Comparison of ENCODE assay signal across 11 mouse cellular contexts in the genomic region with DNA sequence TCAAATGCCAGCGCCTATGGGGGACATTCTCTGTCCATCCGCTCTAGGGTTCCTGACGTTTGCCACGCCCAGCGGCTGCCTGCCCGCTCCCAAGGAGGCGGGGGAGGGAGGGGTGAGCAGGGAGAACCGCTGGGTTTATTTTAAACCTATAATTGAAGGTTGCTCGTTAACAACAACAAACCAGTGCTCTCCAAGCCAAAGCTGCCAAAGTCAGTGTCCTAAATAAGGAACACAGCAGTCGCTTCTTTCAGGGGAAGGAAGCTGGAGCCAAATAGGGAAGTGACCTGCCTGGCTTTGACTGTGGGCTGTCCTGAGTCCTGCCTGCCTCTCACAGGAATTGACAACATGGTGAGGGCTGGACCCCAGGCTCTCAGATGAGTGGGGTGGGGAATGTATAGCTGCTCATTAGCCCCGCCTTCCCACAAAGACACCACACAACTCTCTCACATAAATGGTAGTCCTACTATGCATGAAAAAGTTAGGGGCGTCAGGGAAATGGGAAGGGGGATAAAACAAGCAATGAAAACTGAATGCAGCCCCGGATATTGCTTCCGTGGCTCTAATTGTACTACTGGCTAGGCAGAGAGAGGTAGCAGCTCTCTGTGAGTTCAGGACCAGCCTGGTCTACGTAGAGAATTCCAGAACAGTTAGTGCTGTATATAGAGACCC. TPM values are rescaled to one million over a fixed set of nuclear protein-coding genes. Genes with fewer than 3 reads are reported as not detected.
A peak's percentile ranks its signal among the peaks of the same experiment; 100 is the strongest.
DNase-seq lines count a peak whose midpoint lies in the region; ATAC-seq and TF ChIP-seq lines count a peak whose summit lies in the region.
"Had no signal": no experiment of that assay in that cellular context is flagged by ENCODE, and none has a peak within 500 bp of the region (broad histone marks: within the 10 kb centered on the region; RNA-seq: fewer than 3 reads in every experiment).

No protein-coding gene starts in this region.

- H3K36me3 ChIP-seq in intestine, embryonic 16.5 days (ENCODE audit: control insufficient read depth, insufficient read depth, low read length), result no peaks in the 10 kb centered on the region
- no peaks in the 10 kb centered on the region for H3K36me3 ChIP-seq in intestine, embryonic 15.5 days
- H3K36me3 ChIP-seq in MEL (ENCODE audit: control insufficient read depth in 1 of 2, insufficient read depth in 2 of 2, low read length in 2 of 2), result peaks cover 0 to 18% of the 10 kb centered on the region in 2 experiments; a peak in 2 of 4 replicates
- H3K36me3 ChIP-seq in heart, embryonic 15.5 days, result no peaks in the 10 kb centered on the region
- H3K36me3 ChIP-seq in midbrain, postnatal 0 days (ENCODE audit: insufficient read depth, low read length), result no peaks in the 10 kb centered on the region

- H3K4me3 ChIP-seq in intestine, embryonic 16.5 days (ENCODE audit: low read length), result no peak overlapping the region
- no peak overlapping the region for H3K4me3 ChIP-seq in intestine, embryonic 15.5 days (replicated peaks)
- peak overlapping the region; percentile 49 to 56 for H3K4me3 ChIP-seq in MEL (ENCODE audit: control insufficient read depth in 1 of 2, insufficient read depth in 1 of 2, low read depth in 2 of 2, low read length in 2 of 2)
- H3K4me3 ChIP-seq in heart, embryonic 15.5 days, result no peak overlapping the region
- H3K4me3 ChIP-seq in midbrain, postnatal 0 days (ENCODE audit: low read depth, low read length), result no peak overlapping the region
- H3K4me3 ChIP-seq: myocyte had no signal

- DNase-seq in MEL (ENCODE audit: low read depth, low spot score), result peak; percentile 90
- no peak for DNase-seq in midbrain, postnatal 0 days (ENCODE audit: low spot score)
- no peak for DNase-seq in spleen, postnatal 14 days (ENCODE audit: low spot score in 2 of 2)
- DNase-seq: adrenal gland, adult 8-10 months; cerebellum, adult 9-11 months had no signal

- H3K4me1 ChIP-seq in intestine, embryonic 16.5 days (ENCODE audit: control insufficient read depth, insufficient read depth, low read length), result peaks cover 8% of the 10 kb centered on the region
- peaks cover 8% of the 10 kb centered on the region; the same call in 1 of the 2 replicates for H3K4me1 ChIP-seq in intestine, embryonic 15.5 days (replicated peaks)
- H3K4me1 ChIP-seq in MEL (ENCODE audit: control insufficient read depth in 1 of 2, insufficient read depth in 2 of 2, low read length in 2 of 2), result peaks cover 15 to 38% of the 10 kb centered on the region in 2 experiments; a peak in 3 of 4 replicates
- peaks cover 13% of the 10 kb centered on the region for H3K4me1 ChIP-seq in heart, embryonic 15.5 days (replicated peaks)
- no peaks in the 10 kb centered on the region for H3K4me1 ChIP-seq in midbrain, postnatal 0 days (ENCODE audit: insufficient read depth, low read length)

- H3K79me2 ChIP-seq in MEL (ENCODE audit: control insufficient read depth, insufficient read depth, low read length, poor library complexity), result no peaks in the 10 kb centered on the region; the same call in 1 of the 2 replicates

- H3K9ac ChIP-seq in intestine, embryonic 16.5 days (ENCODE audit: low read depth, low read length), result no peak overlapping the region
- no peak overlapping the region for H3K9ac ChIP-seq in intestine, embryonic 15.5 days
- peak overlapping the region; percentile 60 for H3K9ac ChIP-seq in MEL (ENCODE audit: control insufficient read depth, low read depth, low read length, poor library complexity, severe bottlenecking)
- no peak overlapping the region for H3K9ac ChIP-seq in heart, embryonic 15.5 days
- H3K9ac ChIP-seq in midbrain, postnatal 0 days (replicated peaks; ENCODE audit: low read length, poor library complexity, severe bottlenecking), result no peak overlapping the region

- TF ChIP-seq CTCF in MEL (IDR thresholded peaks at IDR 0.05 in 2 of 3, conservative IDR thresholded peaks at IDR 0.05 in 1 of 3; ENCODE audit: control insufficient read depth in 1 of 3, insufficient read depth in 1 of 3, low read depth in 2 of 3, low read length in 3 of 3, poor library complexity in 1 of 3, severe bottlenecking in 1 of 3), result no peak
- TF ChIP-seq CTCF in midbrain, postnatal 0 days (IDR thresholded peaks at IDR 0.05), result no peak

- WGBS in intestine, embryonic 16.5 days, result 81% methylated on average over 15 of the region's 15 CpGs
- 78% methylated on average over 15 of the region's 15 CpGs for WGBS in intestine, embryonic 15.5 days
- 73% methylated on average over 15 of the region's 15 CpGs for WGBS in heart, embryonic 15.5 days
- WGBS in midbrain, postnatal 0 days, result 85% methylated on average over 15 of the region's 15 CpGs

- H3K27me3 ChIP-seq in intestine, embryonic 16.5 days (replicated peaks; ENCODE audit: control insufficient read depth, insufficient read depth, low read length), result no peaks in the 10 kb centered on the region
- no peaks in the 10 kb centered on the region for H3K27me3 ChIP-seq in intestine, embryonic 15.5 days (replicated peaks)
- no peaks in the 10 kb centered on the region for H3K27me3 ChIP-seq in MEL (ENCODE audit: control insufficient read depth in 1 of 2, insufficient read depth in 2 of 2, low read length in 2 of 2)
- no peaks in the 10 kb centered on the region for H3K27me3 ChIP-seq in heart, embryonic 15.5 days
- no peaks in the 10 kb centered on the region for H3K27me3 ChIP-seq in midbrain, postnatal 0 days (ENCODE audit: insufficient read depth, low read length)

- H3K4me2 ChIP-seq in intestine, embryonic 16.5 days (ENCODE audit: low read depth, low read length), result no peak overlapping the region
- H3K4me2 ChIP-seq in intestine, embryonic 15.5 days (replicated peaks), result no peak overlapping the region
- H3K4me2 ChIP-seq in heart, embryonic 15.5 days, result no peak overlapping the region
- no peak overlapping the region for H3K4me2 ChIP-seq in midbrain, postnatal 0 days (ENCODE audit: low read depth, low read length, poor library complexity, severe bottlenecking)

- TF ChIP-seq RAD21 in MEL (IDR thresholded peaks at IDR 0.05; ENCODE audit: low read depth, low read length), result no peak

- H3K27ac ChIP-seq in intestine, embryonic 16.5 days (ENCODE audit: low read length), result 0 out of 2 replicates have a peak overlapping the region, but pooled peaks have one; percentile 28
- no peak overlapping the region for H3K27ac ChIP-seq in intestine, embryonic 15.5 days
- H3K27ac ChIP-seq in MEL (ENCODE audit: control insufficient read depth, low read depth, low read length), result peak overlapping the region; percentile 98
- peak overlapping the region; percentile 47 for H3K27ac ChIP-seq in heart, embryonic 15.5 days
- H3K27ac ChIP-seq in midbrain, postnatal 0 days (ENCODE audit: low read depth, low read length), result no peak overlapping the region

- peak in 1 of 2 experiments; percentile 46; a peak in 1 of 4 replicates for TF ChIP-seq EP300 in MEL (IDR thresholded peaks at IDR 0.05; ENCODE audit: low read depth in 1 of 2, low read length in 2 of 2)

- H3K9me3 ChIP-seq in intestine, embryonic 16.5 days (ENCODE audit: control insufficient read depth, low read length), result peaks cover 3% of the 10 kb centered on the region; the same call in 1 of the 2 replicates
- H3K9me3 ChIP-seq in intestine, embryonic 15.5 days, result no peaks in the 10 kb centered on the region
- H3K9me3 ChIP-seq in MEL (replicated peaks; ENCODE audit: insufficient read depth, low read length), result no peaks in the 10 kb centered on the region
- no peaks in the 10 kb centered on the region for H3K9me3 ChIP-seq in heart, embryonic 15.5 days (replicated peaks)
- no peaks in the 10 kb centered on the region for H3K9me3 ChIP-seq in midbrain, postnatal 0 days (ENCODE audit: low read length)

- TF ChIP-seq POLR2A in MEL (IDR thresholded peaks at IDR 0.05; ENCODE audit: control insufficient read depth in 1 of 2, insufficient read depth in 1 of 2, low read depth in 1 of 2, low read length in 2 of 2, poor library complexity in 1 of 2), result no peak; a peak in 1 of 4 replicates

- no peak for ATAC-seq in intestine, embryonic 16.5 days
- ATAC-seq in intestine, embryonic 15.5 days, result no peak
- ATAC-seq in heart, embryonic 15.5 days (replicated peaks; ENCODE audit: insufficient number of reproducible peaks, insufficient read depth, low FRiP score, low read depth), result no peak
- peak; percentile 59 for ATAC-seq in megakaryocyte progenitor cell, adult 5-6 weeks (replicated peaks; ENCODE audit: poor library complexity)
- ATAC-seq in midbrain, postnatal 0 days (ENCODE audit: low FRiP score), result no peak
- ATAC-seq: inflammation-experienced regulatory T-cells, adult 6 months had no signal

TF ChIP-seq in MEL, 35 proteins besides CTCF, POLR2A, EP300 and RAD21 (continues in another document):
- TF ChIP-seq USF1 (IDR thresholded peaks at IDR 0.05; ENCODE audit: low read depth, low read length), result no peak
- 0 out of 2 replicates have a peak, but pooled peaks have one; percentile 23 for TF ChIP-seq CHD1 (IDR thresholded peaks at IDR 0.05; ENCODE audit: low read depth, low read length)
- peak; percentile 92 for TF ChIP-seq ZKSCAN1 (IDR thresholded peaks at IDR 0.05; ENCODE audit: low read depth, low read length)
- peak; percentile 27; the same call in 1 of the 2 replicates for TF ChIP-seq NELFE (IDR thresholded peaks at IDR 0.05; ENCODE audit: low read depth, low read length)
- TF ChIP-seq TCF12 (IDR thresholded peaks at IDR 0.05; ENCODE audit: low read depth, low read length), result peak; percentile 42; the same call in 1 of the 2 replicates
- no peak for TF ChIP-seq GATA1 (IDR thresholded peaks at IDR 0.05; ENCODE audit: low read depth, low read length)
- peak; percentile 33; the same call in 1 of the 2 replicates for TF ChIP-seq KAT2A (conservative IDR thresholded peaks at IDR 0.05; ENCODE audit: low read depth, low read length)
- TF ChIP-seq ELF1 (IDR thresholded peaks at IDR 0.05; ENCODE audit: low read depth, low read length), result peak; percentile 66; the same call in 1 of the 2 replicates
- TF ChIP-seq MAZ (IDR thresholded peaks at IDR 0.05; ENCODE audit: low read depth, low read length), result peak; percentile 14; the same call in 1 of the 2 replicates
- peak; percentile 58 for TF ChIP-seq RCOR1 (IDR thresholded peaks at IDR 0.05; ENCODE audit: low read depth, low read length)
- 0 out of 2 replicates have a peak, but pooled peaks have one; percentile 23 for TF ChIP-seq MYC (IDR thresholded peaks at IDR 0.05; ENCODE audit: low read depth, low read length)

RNA-seq across cellular contexts. Expression of a gene that starts 34.6 kb away (rescaled TPM):
- 126 and 129 TPM in 2 replicates for polyA plus RNA-seq in intestine, embryonic 16.5 days (2015; fragmentation: Nextera tagmentation; extraction: Ambion mirVana)
- polyA plus RNA-seq in intestine, embryonic 15.5 days (2015; fragmentation: Nextera tagmentation; extraction: Ambion mirVana), result 138 and 145 TPM in 2 replicates
- total RNA-seq in MEL (2012; rRNA removed), result 76.7 and 77.2 TPM in 2 replicates
- polyA plus RNA-seq in MEL (2012; ENCODE audit: insufficient read depth in 1 of 2, insufficient read length in 2 of 2, low read depth in 1 of 2, low replicate concordance in 2 of 2, missing spikeins in 1 of 2), result 100 to 1,000 TPM in 1 of 2 experiments, 10 to 100 TPM in 1; 30.9 to 104 TPM
- 78.6 and 79.1 TPM in 2 replicates for polyA plus RNA-seq in heart, embryonic 15.5 days (2015; fragmentation: Nextera tagmentation; extraction: Ambion mirVana)
- total RNA-seq in megakaryocyte progenitor cell, adult 5-6 weeks (2015), result 186 and 238 TPM in 2 replicates
- 247 and 275 TPM in 2 replicates for total RNA-seq in megakaryocyte progenitor cell, adult 5-6 weeks (2017)
- 32.5 and 36.7 TPM in 2 replicates for total RNA-seq in midbrain, postnatal 0 days (2014; rRNA removed)
- 66.9 and 71.0 TPM in 2 replicates for polyA plus RNA-seq in midbrain, postnatal 0 days (2015; fragmentation: Nextera tagmentation; extraction: Ambion mirVana)

Comparison
In these comparisons a context has a peak if more than half of its experiments do, and no peak if none do; other contexts are left out.
1. H3K27ac ChIP-seq: peak in intestine, embryonic 16.5 days (single experiment), MEL (single experiment) and heart, embryonic 15.5 days (single experiment); none in intestine, embryonic 15.5 days (single experiment) and midbrain, postnatal 0 days (single experiment).
2. H3K4me3 ChIP-seq: peak in MEL (2 of 2); none in intestine, embryonic 16.5 days (single experiment), intestine, embryonic 15.5 days (single experiment), heart, embryonic 15.5 days (single experiment) and midbrain, postnatal 0 days (single experiment).